In genomic region chr2:93592164-93592790, GRCm38 (mm10) we compare ENCODE assay signal across 22 mouse cellular contexts. TPM values are rescaled to one million over a fixed set of nuclear protein-coding genes. Genes with fewer than 3 reads are reported as not detected.
DNase-seq lines count a peak whose midpoint lies in the region; ATAC-seq lines count a peak whose summit lies in the region.
"Had no signal": no experiment of that assay in that cellular context is flagged by ENCODE, and none has a peak within 500 bp of the region (broad histone marks: within the 10 kb centered on the region; RNA-seq: fewer than 3 reads in every experiment).

No protein-coding gene starts in this region.

- H3K27ac ChIP-seq in hindbrain, embryonic 16.5 days (ENCODE audit: low read depth, low read length), result no peak overlapping the region
- no peak overlapping the region for H3K27ac ChIP-seq in hindbrain, embryonic 12.5 days
- peak overlapping the region; percentile 69 for H3K27ac ChIP-seq in limb, embryonic 10.5 days
- H3K27ac ChIP-seq: forebrain, embryonic 15.5 days; hindbrain, postnatal 0 days; liver, embryonic 13.5 days had no signal

- H3K4me1 ChIP-seq in hindbrain, embryonic 16.5 days (ENCODE audit: control insufficient read depth, insufficient read depth, low read depth, low read length), result no peaks in the 10 kb centered on the region
- H3K4me1 ChIP-seq in hindbrain, embryonic 12.5 days, result peaks cover 3% of the 10 kb centered on the region
- H3K4me1 ChIP-seq in limb, embryonic 10.5 days, result peaks cover 74% of the 10 kb centered on the region
- H3K4me1 ChIP-seq: forebrain, embryonic 15.5 days; liver, embryonic 13.5 days had no signal

- no peaks in the 10 kb centered on the region for H3K9me3 ChIP-seq in hindbrain, embryonic 16.5 days (ENCODE audit: control insufficient read depth, low read length)
- no peaks in the 10 kb centered on the region for H3K9me3 ChIP-seq in hindbrain, embryonic 12.5 days (replicated peaks)
- no peaks in the 10 kb centered on the region for H3K9me3 ChIP-seq in limb, embryonic 10.5 days (replicated peaks)
- H3K9me3 ChIP-seq: forebrain, embryonic 15.5 days; liver, embryonic 13.5 days had no signal

- no peak overlapping the region for H3K9ac ChIP-seq in hindbrain, embryonic 16.5 days (ENCODE audit: low read depth, low read length)
- H3K9ac ChIP-seq in hindbrain, embryonic 12.5 days, result no peak overlapping the region
- H3K9ac ChIP-seq: forebrain, embryonic 15.5 days; liver, embryonic 13.5 days had no signal

- no peak overlapping the region for H3K4me2 ChIP-seq in hindbrain, embryonic 16.5 days (ENCODE audit: low read length)
- H3K4me2 ChIP-seq in hindbrain, embryonic 12.5 days (replicated peaks), result no peak overlapping the region
- H3K4me2 ChIP-seq: forebrain, embryonic 15.5 days; liver, embryonic 13.5 days had no signal

- DNase-seq in embryo, embryonic 10 days (ENCODE audit: low spot score), result peak; percentile 46
- no peak for DNase-seq in embryo, embryonic 9.5 days (ENCODE audit: extremely low spot score)
- peak; percentile 38 for DNase-seq in R1 (ENCODE audit: low read depth, low spot score)
- DNase-seq in limb, embryonic 10.5 days (ENCODE audit: low spot score), result no peak
- no peak for DNase-seq in lung, adult 18-20 months
- no peak for DNase-seq in urinary bladder, postnatal 10 days (ENCODE audit: low spot score)
- DNase-seq: cerebellum, adult 11 months; cerebellum, postnatal 25 days; heart, postnatal 36 days; kidney, adult 11 months; left cerebral cortex, postnatal 4 days; liver, embryonic 13.5 days; midbrain, embryonic 14.5 days; right cerebral cortex, postnatal 25 days; thymus, postnatal 25 days had no signal

- 48% methylated on average over 11 of the region's 11 CpGs for WGBS in hindbrain, embryonic 16.5 days
- 55% methylated on average over 11 of the region's 11 CpGs for WGBS in hindbrain, embryonic 12.5 days
- whole genome bisulfite sequencing in limb, embryonic 10.5 days, result 12% methylated on average over 11 of the region's 11 CpGs

- ATAC-seq in hindbrain, embryonic 16.5 days, result 0 out of 2 replicates have a peak, but pooled peaks have one; percentile 24
- ATAC-seq in hindbrain, embryonic 12.5 days (ENCODE audit: low FRiP score), result no peak
- ATAC-seq: forebrain, embryonic 15.5 days; hindbrain, postnatal 0 days had no signal

- no peaks in the 10 kb centered on the region for H3K36me3 ChIP-seq in hindbrain, embryonic 16.5 days (ENCODE audit: control insufficient read depth, insufficient read depth, low read length)
- no peaks in the 10 kb centered on the region for H3K36me3 ChIP-seq in hindbrain, embryonic 12.5 days
- H3K36me3 ChIP-seq in limb, embryonic 10.5 days, result no peaks in the 10 kb centered on the region
- H3K36me3 ChIP-seq: forebrain, embryonic 15.5 days; liver, embryonic 13.5 days had no signal

- H3K4me3 ChIP-seq in hindbrain, embryonic 16.5 days (ENCODE audit: low read length), result no peak overlapping the region
- no peak overlapping the region for H3K4me3 ChIP-seq in hindbrain, embryonic 12.5 days
- no peak overlapping the region for H3K4me3 ChIP-seq in limb, embryonic 10.5 days
- H3K4me3 ChIP-seq: forebrain, embryonic 15.5 days; liver, embryonic 13.5 days had no signal

- no peaks in the 10 kb centered on the region for H3K27me3 ChIP-seq in hindbrain, embryonic 16.5 days (replicated peaks; ENCODE audit: control insufficient read depth, insufficient read depth, low read length)
- peaks cover 4% of the 10 kb centered on the region; the same call in 1 of the 2 replicates for H3K27me3 ChIP-seq in hindbrain, embryonic 12.5 days
- H3K27me3 ChIP-seq in limb, embryonic 10.5 days (ENCODE audit: low read depth, poor library complexity, severe bottlenecking), result peaks cover 46% of the 10 kb centered on the region
- H3K27me3 ChIP-seq: forebrain, embryonic 15.5 days; liver, embryonic 13.5 days had no signal

RNA-seq across cellular contexts. Expression of gene Gm10803, which starts 31.9 kb away (rescaled TPM):
- not detected in 2 replicates for polyA plus RNA-seq in hindbrain, embryonic 16.5 days (2015; fragmentation: Nextera tagmentation; extraction: Ambion mirVana)
- polyA plus RNA-seq in hindbrain, embryonic 12.5 days (2016; fragmentation: Nextera tagmentation; extraction: Ambion mirVana), result not detected in 2 replicates
- polyA plus RNA-seq in limb, embryonic 10.5 days (2016; fragmentation: Nextera tagmentation; extraction: Ambion mirVana), result not detected in 2 replicates
- polyA plus RNA-seq: brain, embryonic 14.5 days; forebrain, embryonic 15.5 days; gonadal fat pad, adult 2 months; hindbrain, postnatal 0 days; liver, embryonic 13.5 days; lung, embryonic 16.5 days; midbrain, embryonic 14.5 days had no signal

RNA-seq across cellular contexts. Expression of gene Alx4, which starts 49.9 kb away (rescaled TPM):
- 0.60 and 0.64 TPM in 2 replicates for polyA plus RNA-seq in hindbrain, embryonic 16.5 days (2015; fragmentation: Nextera tagmentation; extraction: Ambion mirVana)
- 5.4 and 6.7 TPM in 2 replicates for polyA plus RNA-seq in hindbrain, embryonic 12.5 days (2016; fragmentation: Nextera tagmentation; extraction: Ambion mirVana)
- polyA plus RNA-seq in limb, embryonic 10.5 days (2016; fragmentation: Nextera tagmentation; extraction: Ambion mirVana), result 12.5 and 14.8 TPM in 2 replicates

Comparison
In these comparisons a context has a peak if more than half of its experiments do, and no peak if none do; other contexts are left out.
1. DNase-seq: peak in embryo, embryonic 10 days (single experiment) and R1 (single experiment); none in embryo, embryonic 9.5 days (single experiment), limb, embryonic 10.5 days (single experiment), lung, adult 18-20 months (0 of 2) and urinary bladder, postnatal 10 days (single experiment).